Mouse (Mus musculus) T-helper 2 cell (primary cell): ENCODE results near the gene Camta1.

Experiments used
- in situ Hi-C: fragments of 300-600 bp; cut with MboI, MseI; formaldehyde crosslinking; loops from one replicate; pipeline ENCODE4 v1.15.1; 2025; ENCODE audit warnings: high pct_unique_total_duplicates

The Camta1 gene

GRCm38 (mm10) chr4:150909451-150910156 lies 952.1 kb downstream of the Camta1 start:
- in situ Hi-C loops = loop anchor here (5.0 kb wide), 1 partner anchor 58 kb away; no protein-coding TSS in a partner anchor

- in situ Hi-C loops = loop anchor here (5.0 kb wide), 1 partner anchor 59 kb away; no protein-coding TSS in a partner anchor
Measured at GRCm38 (mm10) chr4:150908512-150908911, 953.2 kb downstream of the Camta1 start.

GRCm38 (mm10) chr4:150907099-150907498 lies 954.6 kb downstream of the Camta1 start:
- in situ Hi-C loops = loop anchor here (5.0 kb wide), 1 partner anchor 60 kb away; no protein-coding TSS in a partner anchor

GRCm38 (mm10) chr4:150903091-150903742 lies 958.5 kb downstream of the Camta1 start:
- in situ Hi-C loops = no loop called here

- in situ Hi-C loops = no loop called here
Measured at GRCm38 (mm10) chr4:150902062-150902461, 959.6 kb downstream of the Camta1 start.

GRCm38 (mm10) chr4:150901651-150902050 lies 960.0 kb downstream of the Camta1 start:
- in situ Hi-C loops = no loop called here

- in situ Hi-C loops = no loop called here
Measured at GRCm38 (mm10) chr4:150900486-150900885, 961.2 kb downstream of the Camta1 start.

- in situ Hi-C loops = no loop called here
Measured at GRCm38 (mm10) chr4:150898716-150899365, 962.8 kb downstream of the Camta1 start.

GRCm38 (mm10) chr4:150896896-150897624 lies 964.6 kb downstream of the Camta1 start:
- in situ Hi-C loops = no loop called here

- in situ Hi-C loops = loop anchor here (5.0 kb wide), 1 partner anchor 238 kb away; no protein-coding TSS in a partner anchor
Measured at GRCm38 (mm10) chr4:150894718-150895501, 966.8 kb downstream of the Camta1 start.

- in situ Hi-C loops = loop anchor here (5.0 kb wide), 1 partner anchor 234 kb away; no protein-coding TSS in a partner anchor
Measured at GRCm38 (mm10) chr4:150891308-150891707, 970.4 kb downstream of the Camta1 start.

- in situ Hi-C loops = loop anchor here (5.0 kb wide), 1 partner anchor 233 kb away; no protein-coding TSS in a partner anchor
Measured at GRCm38 (mm10) chr4:150889955-150890315, 971.7 kb downstream of the Camta1 start.

- in situ Hi-C loops = no loop called here
Measured at GRCm38 (mm10) chr4:150889273-150889954, 972.3 kb downstream of the Camta1 start.

- in situ Hi-C loops = no loop called here
Measured at GRCm38 (mm10) chr4:150888492-150888891, 973.2 kb downstream of the Camta1 start.

- in situ Hi-C loops = no loop called here
Measured at GRCm38 (mm10) chr4:150887903-150888302, 973.8 kb downstream of the Camta1 start.

- in situ Hi-C loops = no loop called here
Measured at GRCm38 (mm10) chr4:150882632-150883031, 979.0 kb downstream of the Camta1 start.

- in situ Hi-C loops = no loop called here
Measured at GRCm38 (mm10) chr4:150880364-150880763, 981.3 kb downstream of the Camta1 start.

GRCm38 (mm10) chr4:150879631-150880030 lies 982.0 kb downstream of the Camta1 start:
- in situ Hi-C loops = loop anchor here (10.0 kb wide), 1 partner anchor 555 kb away; no protein-coding TSS in a partner anchor

- in situ Hi-C loops = loop anchor here (10.0 kb wide), 1 partner anchor 551 kb away; no protein-coding TSS in a partner anchor
Measured at GRCm38 (mm10) chr4:150875393-150875792, 986.3 kb downstream of the Camta1 start.

GRCm38 (mm10) chr4:150874416-150874815 lies 987.3 kb downstream of the Camta1 start:
- in situ Hi-C loops = loop anchor here (10.0 kb wide), 1 partner anchor 550 kb away; no protein-coding TSS in a partner anchor
